Mouse (Mus musculus) ovary, adult 18-20 months (tissue): Measurements from ENCODE around the gene Pola1.

Experiments used
- DNase-seq: peaks from one replicate; pipeline ENCODE4 v3.0.0; 2022; ENCODE audit warnings: low spot score, mixed read lengths

Pola1 gene

GRCm38 (mm10) chrX:93289076-93289475 is 342.9 kb downstream of the Pola1 start:
- DNase-seq: no peak

- no peak for DNase-seq
These were observed 343.6 kb downstream of the Pola1 start for GRCm38 (mm10) chrX:93288339-93288738.

- peak; percentile 76 for DNase-seq
These were observed 345.6 kb downstream of the Pola1 start, which contains the start of gene Arx for GRCm38 (mm10) chrX:93286291-93286893. Gene Arx (plus strand): TSS chrX:93286445.

- no peak for DNase-seq
These were observed 346.9 kb downstream of the Pola1 start for GRCm38 (mm10) chrX:93285091-93285490.

GRCm38 (mm10) chrX:93281756-93282155 is 350.2 kb downstream of the Pola1 start:
- DNase-seq: no peak

GRCm38 (mm10) chrX:93281028-93281723 is 350.8 kb downstream of the Pola1 start:
- DNase-seq: peak; percentile 62

- no peak for DNase-seq
These were observed 352.0 kb downstream of the Pola1 start for GRCm38 (mm10) chrX:93279940-93280339.

DNA sequence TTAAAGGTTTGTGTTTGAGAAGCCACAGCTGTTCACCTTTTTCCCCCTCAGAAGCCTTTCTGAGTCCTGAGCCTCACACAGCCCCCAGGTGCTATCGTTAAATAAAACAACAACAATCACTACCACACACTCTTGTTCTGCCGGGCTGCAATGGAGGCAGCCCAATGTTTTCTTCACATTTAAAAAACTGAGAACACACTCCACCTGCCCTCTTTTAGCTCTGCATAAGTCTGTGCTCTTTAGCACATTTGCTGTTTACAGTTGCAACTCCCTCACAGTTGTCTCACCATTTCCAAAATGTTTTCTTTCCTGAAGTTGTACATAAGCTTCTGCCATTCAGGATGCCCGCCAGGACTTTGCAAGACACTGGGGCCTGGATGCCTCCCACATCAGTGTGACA is 356.3 kb downstream of the Pola1 start:
- no peak for DNase-seq
